Mouse (Mus musculus): ENCODE measurements around the gene Zbtb32.

Zbtb32 gene

GRCm38 (mm10) chr7:30598786-30599185 lies at the start of gene Zbtb32:
Gene Zbtb32 (minus strand): TSS chr7:30598909.
- DNase-seq: no peak

- DNase-seq: no peak
These were observed 40.4 kb upstream of the Zbtb32 start for GRCm38 (mm10) chr7:30639083-30639482.

GRCm38 (mm10) chr7:30636395-30636794 lies 37.7 kb upstream of the Zbtb32 start:
- DNase-seq: no peak

GRCm38 (mm10) chr7:30635752-30636151 lies 37.0 kb upstream of the Zbtb32 start, which contains the start of gene Etv2:
Gene Etv2 (minus strand): TSS chr7:30635852.
- no peak for DNase-seq

GRCm38 (mm10) chr7:30634621-30635020 lies 35.9 kb upstream of the Zbtb32 start:
- DNase-seq: no peak

- no peak for DNase-seq
These were observed 35.2 kb upstream of the Zbtb32 start for GRCm38 (mm10) chr7:30633762-30634412.

- DNase-seq: no peak
These were observed 30.3 kb upstream of the Zbtb32 start for GRCm38 (mm10) chr7:30629013-30629412.

GRCm38 (mm10) chr7:30626647-30627046 lies 27.9 kb upstream of the Zbtb32 start:
- no peak for DNase-seq

- DNase-seq: peak; percentile 91
These were observed 27.0 kb upstream of the Zbtb32 start, which contains the start of gene Cox6b1 for GRCm38 (mm10) chr7:30625530-30626384. Gene Cox6b1 (minus strand): TSS chr7:30626151.

GRCm38 (mm10) chr7:30619202-30619601 lies 20.5 kb upstream of the Zbtb32 start:
- DNase-seq: no peak

GRCm38 (mm10) chr7:30618658-30619057 lies 19.9 kb upstream of the Zbtb32 start:
- no peak for DNase-seq

GRCm38 (mm10) chr7:30615049-30615760 lies 16.5 kb upstream of the Zbtb32 start:
- DNase-seq: no peak

GRCm38 (mm10) chr7:30614454-30614853 lies 15.7 kb upstream of the Zbtb32 start:
- DNase-seq: no peak

- DNase-seq: no peak
These were observed 14.9 kb upstream of the Zbtb32 start for GRCm38 (mm10) chr7:30613529-30614112.

GRCm38 (mm10) chr7:30612654-30613402 lies 14.1 kb upstream of the Zbtb32 start, which contains the start of gene Upk1a:
Gene Upk1a (minus strand): TSS chr7:30612847.
- DNase-seq: no peak

- no peak for DNase-seq
These were observed 11.3 kb upstream of the Zbtb32 start for GRCm38 (mm10) chr7:30610043-30610442.

- no peak for DNase-seq
These were observed 9.8 kb upstream of the Zbtb32 start for GRCm38 (mm10) chr7:30608476-30608875.

GRCm38 (mm10) chr7:30607706-30608309 lies 9.1 kb upstream of the Zbtb32 start:
- no peak for DNase-seq

- DNase-seq: no peak
These were observed 6.2 kb upstream of the Zbtb32 start for GRCm38 (mm10) chr7:30604944-30605343.

GRCm38 (mm10) chr7:30604424-30604823 lies 5.7 kb upstream of the Zbtb32 start:
- DNase-seq: no peak

- DNase-seq: no peak
These were observed 3.9 kb upstream of the Zbtb32 start for GRCm38 (mm10) chr7:30602583-30602982.

GRCm38 (mm10) chr7:30600651-30601050 lies 1.9 kb upstream of the Zbtb32 start:
- no peak for DNase-seq

Measured in right cerebral cortex, adult 18-20 months (tissue).